Mouse (Mus musculus) lung, embryonic 14.5 days (tissue): ENCODE measurements around the gene Csrnp1. TPM values are rescaled to one million over a fixed set of nuclear protein-coding genes. Genes with fewer than 3 reads are reported as not detected.

ENCODE experiments used
- ATAC-seq: fragments of 200-750 bp; cut with Nextera tagmentation; 2 replicates; pipeline ENCODE4 v1.8.0; 2017; ENCODE audit warnings: mild to moderate bottlenecking, moderate TSS enrichment, moderate library complexity; ENCODE audit not compliant: insufficient read depth
- DNase-seq: peaks from one replicate; pipeline ENCODE4 v3.0.0-alpha.2; 2015
- H3K27ac ChIP-seq: fragments of 300-500 bp; sonication (generic); 2 replicates; pipeline ENCODE4 v1.5.1; 2014; ENCODE audit warnings: low read depth, mild to moderate bottlenecking, moderate library complexity
- H3K27me3 ChIP-seq: fragments of 300-500 bp; sonication (generic); 2 replicates; pipeline ENCODE4 v1.6.1; 2014; ENCODE audit warnings: low read length, control low read depth; ENCODE audit not compliant: insufficient read depth
- H3K36me3 ChIP-seq: fragments of 300-500 bp; sonication (generic); 2 replicates; pipeline ENCODE4 v1.6.1; 2014; ENCODE audit warnings: control low read depth; ENCODE audit not compliant: insufficient read depth
- H3K4me1 ChIP-seq: fragments of 300-500 bp; sonication (generic); 2 replicates; pipeline ENCODE4 v1.6.1; 2014; ENCODE audit warnings: antibody characterized with exemption, control low read depth; ENCODE audit not compliant: insufficient read depth
- H3K4me2 ChIP-seq: fragments of 300-500 bp; sonication (generic); 2 replicates; pipeline ENCODE4 v1.6.1; 2014; ENCODE audit warnings: mild to moderate bottlenecking
- H3K4me3 ChIP-seq: fragments of 300-500 bp; sonication (generic); 2 replicates; pipeline ENCODE4 v1.5.1; 2014; ENCODE audit warnings: low read depth, low read length
- H3K9ac ChIP-seq: fragments of 300-500 bp; sonication (generic); 2 replicates; pipeline ENCODE4 v1.6.1; 2014
- H3K9me3 ChIP-seq: fragments of 300-500 bp; sonication (generic); 2 replicates; pipeline ENCODE4 v1.6.1; 2016; ENCODE audit warnings: low read depth, low read length, control low read depth
- CTCF ChIP-seq: IDR thresholded peaks from 2 replicates; pipeline ENCODE4 v1.5.1; 2016; ENCODE audit warnings: antibody characterized with exemption, low read depth
- WGBS: fragments of 180-500 bp; shearing (Covaris S2); extraction: QIAGEN DNeasy Blood & Tissue Kit; methylation state at CpG from one replicate; pipeline ENCODE4 v1.1.7; 2014; 5-methylcytosine and 5-hydroxymethylcytosine counted together
- polyA plus RNA-seq: library from polyadenylated mRNA; unstranded; fragments of >200 nt; fragmentation: Nextera tagmentation; extraction: Ambion mirVana; gene quantifications from 2 replicates; pipeline ENCODE4 v1.2.1, GENCODE M21; 2014

Csrnp1 gene
- polyA plus RNA-seq, 1 experiment from 2014 or later = 2.2 TPM

- DNase-seq (no peak), ATAC-seq (no peak)
- H3K27ac ChIP-seq = no peak overlapping the region
Observed at GRCm38 (mm10) chr9:119991310-119991709, 6.9 kb upstream of the Csrnp1 start.

GRCm38 (mm10) chr9:119988304-119988703 is 3.8 kb upstream of the Csrnp1 start:
- no peak for TF ChIP-seq CTCF
- no peaks in the 10 kb centered on the region for H3K36me3 ChIP-seq
- 43% methylated on average over 7 of the region's 7 CpGs for WGBS

More at GRCm38 (mm10) chr9:119991310-119991709, 6.9 kb upstream of the Csrnp1 start:
- WGBS = 30% methylated on average over 5 of the region's 5 CpGs
- Histone ChIP-seq H3K4me3 (no peak overlapping the region), H3K27me3 (no peaks in the 10 kb centered on the region), H3K36me3 (no peaks in the 10 kb centered on the region), H3K9ac (no peak overlapping the region), H3K4me1 (no peaks in the 10 kb centered on the region), H3K9me3 (no peaks in the 10 kb centered on the region), H3K4me2 (no peak overlapping the region)
- no peak for TF ChIP-seq CTCF

GRCm38 (mm10) chr9:119985881-119986574 is 1.6 kb upstream of the Csrnp1 start:
- Histone ChIP-seq H3K27me3 (no peaks in the 10 kb centered on the region), H3K9ac (no peak overlapping the region), H3K36me3 (no peaks in the 10 kb centered on the region), H3K4me3 (no peak overlapping the region), H3K4me2 (no peak overlapping the region), H3K4me1 (peaks cover 20% of the 10 kb centered on the region), H3K9me3 (no peaks in the 10 kb centered on the region), H3K27ac (no peak overlapping the region)
- no peak for DNase-seq
- no peak for ATAC-seq
- 69% methylated on average over 10 of the region's 10 CpGs for WGBS
- TF ChIP-seq CTCF = no peak

More at GRCm38 (mm10) chr9:119988304-119988703, 3.8 kb upstream of the Csrnp1 start:
- Histone ChIP-seq H3K9ac (no peak overlapping the region), H3K4me1 (0 out of 2 replicates have a peak, but pooled peaks cover 9% of the 10 kb centered on the region), H3K27me3 (no peaks in the 10 kb centered on the region), H3K4me2 (no peak overlapping the region), H3K27ac (no peak overlapping the region), H3K4me3 (no peak overlapping the region), H3K9me3 (no peaks in the 10 kb centered on the region)
- ATAC-seq (no peak), DNase-seq (no peak)

DNA sequence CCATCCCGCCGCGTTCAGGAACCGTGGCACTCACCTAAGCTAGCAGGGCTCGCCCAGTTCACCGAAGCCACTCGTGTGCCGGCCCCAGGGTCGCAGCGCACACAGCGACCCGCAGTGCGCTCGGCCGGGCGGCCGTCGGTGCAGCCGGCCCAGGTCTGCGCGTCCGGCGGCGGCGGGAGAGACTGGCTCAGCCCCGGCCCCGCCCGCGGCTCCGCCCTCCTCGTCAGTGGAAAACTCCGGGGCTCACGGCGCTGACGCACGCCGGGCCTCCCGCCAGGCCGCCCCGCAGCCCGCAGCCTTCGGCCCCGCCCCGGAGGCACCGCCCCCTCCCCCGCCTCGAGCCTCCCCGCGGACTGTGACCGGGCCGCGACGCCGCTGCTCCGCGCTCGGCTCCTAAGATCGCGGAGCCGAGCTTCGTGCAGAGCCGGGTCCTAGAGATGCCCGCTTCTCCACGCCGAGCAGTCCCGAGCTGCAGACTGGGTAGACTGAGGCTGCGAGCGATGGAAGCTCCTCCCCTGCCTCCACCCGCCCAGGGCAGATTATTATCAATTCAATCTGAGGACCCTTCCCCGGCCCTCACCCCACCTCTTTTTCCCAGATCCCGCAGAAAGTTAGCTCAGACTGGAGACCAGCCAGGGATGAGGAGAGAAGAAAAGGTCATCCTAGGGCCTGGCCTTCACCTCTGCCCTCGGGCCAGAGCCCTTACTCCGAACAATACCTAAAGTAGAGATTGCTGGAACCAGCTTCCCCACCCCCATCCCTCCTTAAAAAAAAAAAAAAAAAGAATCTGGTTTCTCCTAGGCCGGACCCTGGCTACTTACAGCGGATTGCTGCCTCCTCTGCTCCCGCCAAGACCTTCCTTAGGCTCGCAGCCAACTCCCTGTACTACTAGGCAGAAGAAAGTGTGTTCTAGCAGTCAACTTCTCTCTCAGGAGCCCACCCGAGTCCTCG is 598 bp downstream of the Csrnp1 start:
- under 1% methylated on average over 74 of the region's 79 CpGs for WGBS
- no peaks in the 10 kb centered on the region for H3K9me3 ChIP-seq
- H3K27ac ChIP-seq = peak overlapping the region; percentile 51
- H3K4me2 ChIP-seq = peak overlapping the region; percentile 98
- peak; percentile 59 for ATAC-seq
- no peak for TF ChIP-seq CTCF
- H3K27me3 ChIP-seq = no peaks in the 10 kb centered on the region
- peaks cover 37% of the 10 kb centered on the region for H3K4me1 ChIP-seq
- DNase-seq = peak; percentile 94
- no peaks in the 10 kb centered on the region for H3K36me3 ChIP-seq
- H3K9ac ChIP-seq = peak overlapping the region; percentile 71
- H3K4me3 ChIP-seq = peak overlapping the region; percentile 80

DNA sequence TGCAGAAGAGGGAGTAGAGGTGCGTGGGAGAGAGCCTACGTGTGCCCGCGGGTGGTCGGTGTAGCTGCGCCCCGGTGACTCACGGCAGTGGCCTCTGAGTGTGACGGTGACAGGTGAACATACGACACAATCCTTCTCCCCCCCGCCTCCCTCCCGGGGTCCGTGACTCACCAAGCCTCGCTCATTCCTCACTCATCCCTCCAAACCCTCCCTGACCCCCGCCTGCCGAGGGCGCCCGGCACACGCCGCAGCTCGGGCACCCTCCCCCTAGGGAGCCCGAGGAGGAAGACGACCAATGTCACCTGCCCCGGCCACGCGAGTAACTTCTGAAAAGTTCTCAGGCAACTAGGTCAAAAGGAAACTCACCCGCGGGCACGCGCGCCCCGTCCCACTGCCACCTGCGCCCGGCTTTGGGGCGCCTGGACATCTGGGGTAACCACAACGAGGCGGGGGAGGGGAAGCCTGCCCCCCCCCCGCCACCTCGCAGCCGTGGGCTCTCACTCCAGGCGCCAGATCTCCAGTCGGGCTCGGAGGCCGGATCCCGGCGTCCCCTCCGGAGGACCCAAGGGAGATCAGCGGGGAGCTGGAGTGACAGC is 1.4 kb downstream of the Csrnp1 start:
- H3K4me1 ChIP-seq = peaks cover 45% of the 10 kb centered on the region
- no peaks in the 10 kb centered on the region for H3K27me3 ChIP-seq
- ATAC-seq (no peak), DNase-seq (no peak)
- TF ChIP-seq CTCF = no peak
- peak overlapping the region; percentile 71 for H3K9ac ChIP-seq
- peak overlapping the region; percentile 98 for H3K4me2 ChIP-seq
- WGBS = under 1% methylated on average over 45 of the region's 48 CpGs
- H3K36me3 ChIP-seq = no peaks in the 10 kb centered on the region
- H3K4me3 ChIP-seq = peak overlapping the region; percentile 80
- H3K27ac ChIP-seq = peak overlapping the region; percentile 98
- H3K9me3 ChIP-seq = no peaks in the 10 kb centered on the region

DNA sequence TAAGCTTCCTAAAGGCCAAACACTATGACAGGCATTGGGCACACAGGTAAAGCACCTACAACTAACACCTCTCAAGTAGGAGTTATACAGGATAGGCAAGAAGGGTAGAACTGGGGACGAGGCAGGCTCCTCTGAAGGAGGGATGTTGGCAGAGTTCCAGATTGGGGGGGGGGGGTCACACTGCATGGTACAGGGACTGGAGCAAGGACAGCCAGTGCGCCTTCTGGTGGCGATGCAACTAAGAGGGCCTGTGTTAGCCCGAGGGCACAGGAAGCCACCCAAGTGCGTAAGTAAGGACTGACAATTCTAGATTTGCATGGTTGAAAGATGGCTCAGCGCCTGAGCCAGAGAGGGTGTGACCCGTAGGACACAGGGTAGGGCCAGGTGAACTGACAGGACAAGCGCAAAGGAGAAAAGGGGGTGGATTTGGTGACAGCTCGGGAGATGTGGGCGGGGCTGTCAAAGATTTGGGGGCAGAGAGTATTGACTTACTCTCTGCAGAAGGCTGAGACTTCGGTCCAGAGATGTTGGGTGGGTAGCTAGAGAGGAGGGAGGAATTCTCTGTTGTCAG is 2.1 kb downstream of the Csrnp1 start:
- H3K27me3 ChIP-seq = no peaks in the 10 kb centered on the region
- peak; percentile 68 for TF ChIP-seq CTCF
- peak overlapping the region; percentile 80 for H3K4me3 ChIP-seq
- DNase-seq (peak; percentile 77), ATAC-seq (peak; percentile 41)
- H3K36me3 ChIP-seq = no peaks in the 10 kb centered on the region
- H3K4me2 ChIP-seq = peak overlapping the region; percentile 98
- H3K27ac ChIP-seq = peak overlapping the region; percentile 98
- H3K9me3 ChIP-seq = no peaks in the 10 kb centered on the region
- H3K4me1 ChIP-seq = peaks cover 52% of the 10 kb centered on the region
- H3K9ac ChIP-seq = peak overlapping the region; percentile 71
- under 1% methylated on average over 11 of the region's 11 CpGs for WGBS
